Mouse (Mus musculus) adrenal gland, postnatal 4 days (tissue): ENCODE measurements around the gene Smim5. TPM values are rescaled to one million over a fixed set of nuclear protein-coding genes. Genes with fewer than 3 reads are reported as not detected.

Source experiments
- DNase-seq, 2 experiments: peaks; one replicate each; pipeline ENCODE4 v3.0.0; 2021 to 2022; ENCODE audit warnings: low spot score in 2 of 2, mixed read lengths in 2 of 2
- total RNA-seq, 2 experiments: library from RNA; stranded (reverse); gene quantifications; 2 replicates each; pipeline ENCODE4 v1.2.3; 2021

Gene Smim5
- total RNA-seq, 2 experiments from 2014 or later = 2.1 to 2.3 TPM

DNA sequence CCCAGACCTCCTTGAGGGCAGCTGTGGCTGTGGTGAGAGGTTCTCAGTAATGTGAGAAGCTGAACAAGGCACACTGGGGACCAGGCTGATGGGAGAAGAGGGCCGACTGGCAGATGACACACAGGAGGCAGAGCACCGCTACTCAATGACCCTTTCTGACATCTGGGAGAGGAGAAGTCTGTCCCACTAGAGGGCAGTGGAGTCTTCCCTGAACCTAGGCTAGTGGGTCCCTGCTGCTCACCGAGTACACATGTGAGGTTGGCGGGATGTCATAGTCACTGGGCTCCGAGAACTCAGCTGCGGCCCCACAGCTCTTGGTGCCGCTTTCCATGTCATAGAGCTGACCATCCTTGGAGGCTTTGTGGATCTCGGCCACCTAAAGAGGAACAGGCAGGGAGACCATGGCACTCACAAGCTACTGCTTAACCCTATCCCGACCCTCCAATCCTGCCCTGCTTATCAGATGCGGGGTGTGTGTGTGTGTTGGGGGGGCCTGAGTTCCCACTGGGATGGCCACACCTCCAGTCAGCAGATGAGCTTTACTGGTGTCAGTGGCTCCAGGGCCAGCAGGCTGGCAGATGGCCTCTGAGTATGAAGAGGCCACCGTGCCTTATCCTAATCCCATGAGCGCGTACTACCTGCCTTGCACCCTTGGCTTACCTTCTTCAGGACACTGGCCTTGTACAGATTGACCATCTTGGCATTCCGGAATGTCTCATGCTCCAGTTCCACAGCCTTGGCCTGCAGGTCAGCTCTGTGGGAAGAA is 4.8 kb upstream of the Smim5 start:
- DNase-seq = no peak

DNA sequence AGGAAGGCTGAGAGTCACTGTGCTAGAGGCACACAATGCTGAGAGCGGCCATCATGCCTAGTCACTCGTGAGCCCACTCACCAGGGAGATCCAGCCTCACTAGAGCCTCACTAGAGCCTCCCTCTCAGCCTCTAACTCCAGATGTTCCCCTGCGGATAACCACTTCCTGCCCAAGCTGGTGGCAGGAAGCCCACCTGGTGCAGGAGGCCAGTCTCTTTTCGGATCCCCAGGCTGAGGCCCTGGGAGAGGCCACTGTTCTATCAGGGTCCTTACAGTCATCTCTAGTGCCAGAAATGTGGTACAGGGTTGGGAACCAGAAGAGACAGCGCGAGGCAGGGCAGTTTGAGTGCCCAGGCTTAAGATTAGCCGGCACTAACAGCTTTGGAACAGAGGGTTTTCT is 1.3 kb upstream of the Smim5 start:
- DNase-seq = no peak

DNA sequence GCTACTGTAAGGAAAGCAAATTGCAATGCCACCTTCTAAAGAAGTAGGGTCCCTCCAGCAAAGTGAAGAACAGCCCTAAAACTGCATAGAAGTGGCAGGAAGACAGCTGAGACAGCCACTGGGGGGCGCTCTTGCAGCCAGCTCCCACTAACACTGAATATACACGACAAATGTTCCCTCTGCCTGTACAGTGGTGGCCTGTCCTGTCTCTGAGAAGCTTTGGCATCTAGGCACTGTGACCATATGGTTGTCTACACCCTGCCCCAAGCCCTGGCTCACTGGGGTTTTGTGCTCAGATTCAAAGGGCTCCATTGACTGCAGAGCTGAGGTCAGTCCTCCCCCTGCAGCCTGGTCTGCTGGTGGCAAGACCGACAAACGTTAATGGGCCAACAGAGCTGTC is 880 bp upstream of the Smim5 start:
- DNase-seq = no peak

GRCm38 (mm10) chr11:115900561-115901337 is 983 bp downstream of the Smim5 start:
- no peak for DNase-seq

- DNase-seq = no peak
Measured at GRCm38 (mm10) chr11:115901338-115902161, 1.8 kb downstream of the Smim5 start.

DNA sequence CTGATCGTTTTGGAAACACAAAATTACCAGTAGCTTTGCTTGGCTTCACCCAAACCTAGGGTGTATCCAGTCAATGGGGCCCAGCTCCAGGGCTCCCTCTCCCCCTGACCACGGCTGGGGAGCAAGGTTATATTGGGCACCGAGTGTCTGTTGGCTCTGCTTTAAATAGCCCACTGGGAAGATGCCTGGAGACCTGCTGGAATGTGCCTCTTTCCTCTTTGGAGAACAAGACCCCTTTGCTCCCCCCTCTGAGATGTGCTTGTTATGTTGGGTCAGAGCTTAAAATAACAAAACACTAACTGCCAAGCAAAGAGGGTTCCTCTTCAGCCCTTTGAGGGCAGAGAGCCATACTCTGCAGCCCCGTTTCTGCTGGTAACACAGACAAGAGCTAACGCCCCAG is 2.4 kb downstream of the Smim5 start:
- DNase-seq = no peak

DNA sequence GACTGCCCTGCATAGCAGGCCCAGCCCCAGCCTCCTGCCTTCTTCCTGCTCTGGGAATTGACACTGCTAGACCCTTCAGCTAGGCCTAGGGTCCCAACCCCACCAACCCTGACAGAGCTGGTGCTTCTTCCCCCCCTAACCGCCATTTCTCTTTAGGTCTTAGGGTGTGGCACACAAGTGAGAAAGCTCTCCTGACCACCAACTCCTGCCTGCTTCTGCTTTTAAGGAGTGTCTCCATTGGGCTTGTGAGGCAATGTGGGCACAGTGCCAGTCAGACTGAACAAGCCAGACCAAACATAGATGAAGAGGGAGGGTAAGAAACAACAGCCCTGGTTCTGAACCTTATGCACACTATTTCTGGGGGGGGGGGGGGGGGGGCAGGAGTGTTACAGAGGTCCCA is 3.1 kb downstream of the Smim5 start:
- no peak for DNase-seq

- DNase-seq = no peak
Measured at GRCm38 (mm10) chr11:115903384-115904230, 3.8 kb downstream of the Smim5 start.

- no peak for DNase-seq
Measured at GRCm38 (mm10) chr11:115904231-115904955, 4.6 kb downstream of the Smim5 start.

DNA sequence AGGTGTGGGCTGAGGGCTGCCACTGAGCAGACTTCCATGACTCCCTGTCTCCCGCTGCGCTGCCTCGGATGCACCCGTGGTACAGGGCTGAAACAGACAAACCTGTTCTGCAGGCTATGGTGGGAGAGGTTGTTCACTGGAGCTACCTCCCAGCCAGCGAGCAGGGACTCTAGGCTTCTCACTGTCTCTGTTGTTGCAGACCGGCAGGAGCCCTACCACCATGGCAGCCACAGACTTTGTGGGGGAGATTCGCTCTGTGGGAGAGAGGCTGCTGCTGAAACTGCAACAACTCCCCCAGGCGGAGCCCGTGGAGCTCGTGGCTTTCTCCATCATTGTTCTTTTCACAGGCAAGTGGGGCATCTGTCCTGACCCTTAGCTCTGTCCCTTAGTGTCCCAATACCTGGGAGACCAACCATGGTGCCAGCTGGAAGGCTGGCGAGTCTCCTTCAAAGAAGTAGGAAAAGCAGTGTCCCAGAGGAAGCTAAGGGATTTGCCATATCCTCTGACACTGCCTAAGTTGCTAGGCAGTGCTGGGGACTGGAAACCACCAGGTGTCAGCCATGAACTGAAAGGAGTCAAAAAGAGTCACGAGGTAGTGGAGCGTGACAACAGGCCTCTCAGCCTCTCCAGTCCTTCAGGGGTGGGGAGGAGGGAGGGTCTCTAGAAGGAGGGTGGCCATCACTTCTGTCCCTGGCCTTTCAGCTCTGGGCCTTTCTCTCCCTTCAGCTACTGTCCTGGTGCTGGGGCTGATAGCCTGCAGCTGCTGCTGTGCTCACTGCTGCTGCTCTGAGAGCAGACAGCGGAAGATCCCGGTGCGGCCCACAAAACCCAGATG is 5.4 kb downstream of the Smim5 start:
- no peak for DNase-seq

GRCm38 (mm10) chr11:115906116-115906515 is 6.3 kb downstream of the Smim5 start:
- DNase-seq = no peak

DNA sequence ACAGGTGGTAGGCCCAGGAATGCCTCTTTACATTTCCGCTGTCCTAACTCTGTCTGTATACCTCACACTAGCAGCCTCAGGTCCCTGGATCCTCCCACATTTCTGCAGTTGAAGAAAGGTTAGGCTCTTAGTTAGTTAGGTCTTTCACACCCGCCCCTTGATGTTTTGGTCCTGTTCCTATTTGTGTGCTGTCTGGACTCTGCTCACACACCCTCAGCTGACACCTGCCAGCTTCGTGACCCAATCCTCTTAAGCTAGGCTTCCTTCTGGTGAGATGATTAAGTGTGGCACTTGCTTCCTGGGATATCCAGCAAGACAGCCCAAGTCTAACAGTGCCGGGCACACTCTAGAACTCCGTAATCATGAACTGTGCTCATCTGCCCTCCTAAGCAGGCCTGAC is 6.8 kb downstream of the Smim5 start:
- no peak for DNase-seq

GRCm38 (mm10) chr11:115911134-115911561 is 11.4 kb downstream of the Smim5 start:
- no peak for DNase-seq

- DNase-seq = no peak
Measured at GRCm38 (mm10) chr11:115911632-115912376, 12.0 kb downstream of the Smim5 start, which contains the start of gene Smim6. Gene Smim6 (plus strand): TSS chr11:115912017.

- no peak for DNase-seq
Measured at GRCm38 (mm10) chr11:115916579-115916978, 16.8 kb downstream of the Smim5 start.

DNA sequence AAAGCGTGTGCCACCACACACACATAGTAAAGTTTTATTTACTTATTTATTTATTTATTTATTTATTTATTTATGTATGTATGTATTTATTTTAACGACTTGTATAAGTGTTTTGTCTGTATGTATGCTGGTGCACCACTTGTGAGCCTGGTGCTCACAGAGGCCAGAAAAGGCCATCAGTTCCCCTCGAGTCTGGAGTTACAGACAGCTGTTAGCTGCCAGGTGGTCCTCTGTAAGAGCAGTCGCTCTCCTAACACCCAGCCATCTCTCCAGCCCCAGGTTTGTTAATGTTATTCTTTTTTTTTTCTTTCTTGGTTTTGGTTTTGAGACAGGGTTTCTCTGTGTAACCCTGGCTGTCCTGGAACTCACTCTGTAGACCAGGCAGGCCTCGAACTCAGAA is 18.9 kb downstream of the Smim5 start:
- no peak for DNase-seq

DNA sequence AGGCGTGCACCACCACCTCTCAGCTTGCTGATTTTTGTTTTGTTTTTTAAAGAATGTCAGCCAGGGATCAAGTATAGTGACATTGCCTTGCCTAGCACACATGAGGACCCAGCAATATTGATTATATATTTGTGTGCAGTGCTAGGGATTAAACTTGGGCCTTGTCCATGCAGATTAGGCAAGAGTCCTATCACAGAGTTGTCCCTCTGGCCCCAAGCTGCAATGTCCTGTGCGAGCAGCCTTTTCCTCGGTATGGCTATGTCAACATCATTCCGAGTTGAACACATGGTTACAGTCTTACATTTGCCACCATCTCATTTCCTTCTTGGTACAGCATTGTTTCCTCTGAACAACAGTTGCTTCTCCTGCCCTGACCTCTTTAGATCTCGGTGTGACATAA is 19.3 kb downstream of the Smim5 start:
- no peak for DNase-seq

DNA sequence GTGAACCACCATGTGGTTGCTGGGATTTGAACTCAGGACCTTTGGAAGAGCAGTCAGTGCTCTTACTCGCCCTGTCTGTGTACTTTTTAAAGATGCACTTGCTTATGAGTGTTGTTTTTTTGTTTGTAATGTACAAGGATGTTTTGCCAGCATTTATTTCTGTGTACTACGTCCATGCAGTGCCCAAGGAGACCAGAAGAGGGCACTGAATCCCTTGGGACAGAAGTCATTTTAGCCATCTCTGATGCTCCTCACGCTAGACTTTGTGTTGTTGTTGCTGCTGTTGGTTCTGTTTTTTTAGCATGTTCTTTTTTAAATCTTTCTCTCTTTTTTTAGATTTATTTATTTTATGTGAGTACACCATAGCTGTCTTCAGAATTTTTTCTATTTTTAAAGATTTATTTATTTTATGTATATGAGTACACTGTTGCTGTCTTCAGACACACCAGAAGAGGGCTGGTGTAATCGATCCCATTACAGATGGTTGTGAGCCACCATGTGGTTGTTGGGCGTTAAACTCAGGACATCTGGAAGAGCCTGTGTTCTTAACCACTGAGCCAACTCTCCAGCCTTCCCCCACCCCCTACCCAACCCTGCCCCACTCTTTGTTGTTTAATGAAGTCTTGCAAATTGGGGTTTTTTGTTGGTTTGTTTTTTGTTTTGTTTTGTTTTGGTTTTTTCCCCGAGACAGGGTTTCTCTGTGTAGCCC is 20.5 kb downstream of the Smim5 start:
- no peak for DNase-seq
